Mouse (Mus musculus) forebrain, embryonic 11.5 days (tissue): ENCODE measurements around the gene Acox1. TPM values are rescaled to one million over a fixed set of nuclear protein-coding genes. Genes with fewer than 3 reads are reported as not detected.

Experiments
- ATAC-seq: fragments of 200-750 bp; cut with Nextera tagmentation; replicated peaks from 2 replicates; pipeline ENCODE4 v1.8.0; 2017; ENCODE audit warnings: moderate TSS enrichment; ENCODE audit not compliant: low FRiP score
- DNase-seq: peaks from one replicate; pipeline ENCODE4 v3.0.0-alpha.2; 2017; ENCODE audit warnings: low spot score
- H3K27ac ChIP-seq: fragments of 300-500 bp; sonication (generic); 2 replicates; pipeline ENCODE4 v1.5.1; 2014; ENCODE audit warnings: low read depth, low read length
- H3K27me3 ChIP-seq: fragments of 300-500 bp; sonication (generic); 2 replicates; pipeline ENCODE4 v1.6.1; 2014; ENCODE audit warnings: mild to moderate bottlenecking, low read length, mixed read lengths; ENCODE audit not compliant: control insufficient read depth, insufficient read depth
- H3K36me3 ChIP-seq: fragments of 300-500 bp; sonication (generic); 2 replicates; pipeline ENCODE4 v1.6.1; 2014; ENCODE audit warnings: mild to moderate bottlenecking, low read length, moderate library complexity, mixed read lengths; ENCODE audit not compliant: control insufficient read depth, insufficient read depth
- H3K4me1 ChIP-seq: fragments of 300-500 bp; sonication (generic); replicated peaks from 2 replicates; pipeline ENCODE4 v1.6.1; 2014; ENCODE audit warnings: low read length, mixed read lengths; ENCODE audit not compliant: control insufficient read depth, insufficient read depth
- H3K4me2 ChIP-seq: fragments of 300-500 bp; sonication (generic); 2 replicates; pipeline ENCODE4 v1.6.1; 2014; ENCODE audit warnings: low read depth, mild to moderate bottlenecking, low read length, moderate library complexity, mixed read lengths; ENCODE audit not compliant: severe bottlenecking
- H3K4me3 ChIP-seq: fragments of 300-500 bp; sonication (generic); 2 replicates; pipeline ENCODE4 v1.5.1; 2014; ENCODE audit warnings: low read depth, low read length
- H3K9ac ChIP-seq: fragments of 300-500 bp; sonication (generic); 2 replicates; pipeline ENCODE4 v1.6.1; 2014; ENCODE audit warnings: low read length
- H3K9me3 ChIP-seq: fragments of 300-500 bp; sonication (generic); 2 replicates; pipeline ENCODE4 v1.6.1; 2016; ENCODE audit warnings: low read length, mixed read lengths; ENCODE audit not compliant: control insufficient read depth
- WGBS: fragments of 180-500 bp; shearing (Covaris S2); extraction: QIAGEN DNeasy Blood & Tissue Kit; methylation state at CpG from one replicate; pipeline ENCODE4 v1.1.7; 2014; 5-methylcytosine and 5-hydroxymethylcytosine counted together
- polyA plus RNA-seq: library from polyadenylated mRNA; unstranded; fragments of >200 nt; fragmentation: Nextera tagmentation; extraction: Ambion mirVana; gene quantifications from 2 replicates; pipeline ENCODE4 v1.2.1, GENCODE M21; 2014

Gene Acox1
- polyA plus RNA-seq, 1 experiment from 2014 or later: 28.0 TPM

- Histone ChIP-seq H3K4me1 (peaks cover 3% of the 10 kb centered on the region; the same call in 1 of the 2 replicates), H3K27ac (no peak within 1 kb of the TSS), H3K27me3 (no peaks in the 10 kb centered on the region), H3K9ac (peak within 1 kb of the TSS; percentile 20; the same call in 1 of the 2 replicates), H3K9me3 (no peaks in the 10 kb centered on the region), H3K4me2 (peak within 1 kb of the TSS; percentile 19; the same call in 1 of the 2 replicates), H3K36me3 (no peaks in the 10 kb centered on the region), H3K4me3 (no peak within 1 kb of the TSS)
- WGBS: 25% methylated on average over 23 of the region's 23 CpGs
- 0 out of 2 replicates have a peak, but pooled peaks have one; percentile 35 for ATAC-seq
- peak; percentile 79 for DNase-seq
These were observed 71.5 kb downstream of the Acox1 start, which contains the start of gene Trim47 for GRCm38 (mm10) chr11:116127156-116127980. TSS of gene Trim47 (minus strand) at chr11:116127210.

- H3K4me1 ChIP-seq: peaks cover 3% of the 10 kb centered on the region; the same call in 1 of the 2 replicates
- no peak overlapping the region for H3K4me2 ChIP-seq
- no peaks in the 10 kb centered on the region for H3K36me3 ChIP-seq
- DNase-seq: no peak
- no peak for ATAC-seq
- WGBS: 96% methylated on average over 15 of the region's 15 CpGs
- no peaks in the 10 kb centered on the region for H3K27me3 ChIP-seq
- H3K9ac ChIP-seq: no peak overlapping the region
- no peak overlapping the region for H3K4me3 ChIP-seq
- H3K27ac ChIP-seq: no peak overlapping the region
- H3K9me3 ChIP-seq: no peaks in the 10 kb centered on the region
These were observed 72.6 kb downstream of the Acox1 start for GRCm38 (mm10) chr11:116126261-116126660.

Other genes starting within 250 kb of the Acox1 start
- 0.57 and 0.72 TPM in 2 replicates for gene Itgb4, start 224.3 kb downstream of the Acox1 start, polyA plus RNA-seq
- gene Galk1, start 186.3 kb downstream of the Acox1 start, polyA plus RNA-seq: 142 and 151 TPM in 2 replicates
- gene H3f3b, start 171.1 kb downstream of the Acox1 start, polyA plus RNA-seq: 1,836 and 1,931 TPM in 2 replicates
- 40.7 and 48.5 TPM in 2 replicates for gene Unk, start 168.7 kb downstream of the Acox1 start, polyA plus RNA-seq
- gene Unc13d, start 121.1 kb downstream of the Acox1 start, polyA plus RNA-seq: 1.6 and 2.2 TPM in 2 replicates
- 100.0 and 111 TPM in 2 replicates for gene Wbp2, start 112.0 kb downstream of the Acox1 start, polyA plus RNA-seq
- gene Trim47, start 71.8 kb downstream of the Acox1 start, polyA plus RNA-seq: 3.4 and 3.8 TPM in 2 replicates
- 1.8 and 1.9 TPM in 2 replicates for gene Trim65, start 67.9 kb downstream of the Acox1 start, polyA plus RNA-seq
- 98.0 and 109 TPM in 2 replicates for gene Mrpl38, start 60.2 kb downstream of the Acox1 start, polyA plus RNA-seq
- gene Fbf1, start 30.9 kb downstream of the Acox1 start, polyA plus RNA-seq: 52.8 and 60.3 TPM in 2 replicates
- 48.5 and 55.4 TPM in 2 replicates for gene Ten1, start 190 bp downstream of the Acox1 start, polyA plus RNA-seq
- gene Evpl, start 39.0 kb upstream of the Acox1 start, polyA plus RNA-seq: 0.61 and 0.80 TPM in 2 replicates
- gene Srp68, start 75.2 kb upstream of the Acox1 start, polyA plus RNA-seq: 81.2 and 83.6 TPM in 2 replicates
- gene Galr2, start 81.9 kb upstream of the Acox1 start, polyA plus RNA-seq: 0.27 TPM in 1 of 2 replicates, not detected in the other
- 67.8 and 71.1 TPM in 2 replicates for gene Exoc7, start 108.2 kb upstream of the Acox1 start, polyA plus RNA-seq
- 5.3 and 6.8 TPM in 2 replicates for gene Foxj1, start 136.4 kb upstream of the Acox1 start, polyA plus RNA-seq
- gene Rnf157, start 214.0 kb upstream of the Acox1 start, polyA plus RNA-seq: 25.0 and 26.1 TPM in 2 replicates
- gene Ubald2, start 235.0 kb upstream of the Acox1 start, polyA plus RNA-seq: 80.2 and 83.7 TPM in 2 replicates